Mouse (Mus musculus): ENCODE results near the gene Trim33. TPM values are rescaled to one million over a fixed set of nuclear protein-coding genes. Genes with fewer than 3 reads are reported as not detected.

Gene Trim33
- 40.1 and 41.1 TPM in 2 replicates for polyA plus RNA-seq (2016; fragmentation: Nextera tagmentation; extraction: Ambion mirVana)

- H3K27ac ChIP-seq = peak within 1 kb of the TSS; percentile 95
- H3K9me3 ChIP-seq = no peaks in the 10 kb centered on the region
- peak within 1 kb of the TSS; percentile 99 for H3K9ac ChIP-seq
- peaks cover 15% of the 10 kb centered on the region for H3K4me1 ChIP-seq
- under 1% methylated on average over 119 of the region's 136 CpGs for WGBS
- peak; percentile 89 for ATAC-seq (ENCODE audit: low FRiP score, low read depth)
- peak within 1 kb of the TSS; percentile 99 for H3K4me3 ChIP-seq
- H3K36me3 ChIP-seq = peaks cover 7% of the 10 kb centered on the region; the same call in 1 of the 2 replicates
- peak within 1 kb of the TSS; percentile 92 for H3K4me2 ChIP-seq (replicated peaks)
- no peaks in the 10 kb centered on the region for H3K27me3 ChIP-seq (replicated peaks)
Measured at GRCm38 (mm10) chr3:103279182-103280149, at the start of gene Trim33. TSS of gene Trim33 (plus strand) at chr3:103279293.

- Histone ChIP-seq H3K4me2 (replicated peaks) (no peak overlapping the region), H3K9ac (no peak overlapping the region), H3K36me3 (no peaks in the 10 kb centered on the region), H3K4me3 (no peak overlapping the region), H3K27me3 (replicated peaks) (no peaks in the 10 kb centered on the region), H3K9me3 (no peaks in the 10 kb centered on the region), H3K27ac (no peak overlapping the region), H3K4me1 (no peaks in the 10 kb centered on the region)
- no peak for ATAC-seq (ENCODE audit: low FRiP score, low read depth)
- WGBS = 73% methylated on average over 4 of the region's 4 CpGs
Measured at GRCm38 (mm10) chr3:103232398-103232797, 46.7 kb upstream of the Trim33 start.

GRCm38 (mm10) chr3:103241524-103241923 is 37.6 kb upstream of the Trim33 start:
- Histone ChIP-seq H3K27ac (no peak overlapping the region), H3K4me2 (replicated peaks) (no peak overlapping the region), H3K27me3 (replicated peaks) (no peaks in the 10 kb centered on the region), H3K4me1 (no peaks in the 10 kb centered on the region), H3K36me3 (no peaks in the 10 kb centered on the region), H3K9me3 (no peaks in the 10 kb centered on the region), H3K9ac (no peak overlapping the region), H3K4me3 (no peak overlapping the region)
- 86% methylated on average over 2 of the region's 2 CpGs for WGBS
- no peak for ATAC-seq (ENCODE audit: low FRiP score, low read depth)

- WGBS = 93% methylated on average over 3 of the region's 3 CpGs
- Histone ChIP-seq H3K9me3 (no peaks in the 10 kb centered on the region), H3K4me1 (no peaks in the 10 kb centered on the region), H3K4me2 (replicated peaks) (no peak overlapping the region), H3K36me3 (no peaks in the 10 kb centered on the region), H3K9ac (no peak overlapping the region), H3K27ac (no peak overlapping the region), H3K27me3 (replicated peaks) (no peaks in the 10 kb centered on the region), H3K4me3 (no peak overlapping the region)
- no peak for ATAC-seq (ENCODE audit: low FRiP score, low read depth)
Measured at GRCm38 (mm10) chr3:103242156-103242555, 36.9 kb upstream of the Trim33 start.

GRCm38 (mm10) chr3:103243491-103243890 is 35.6 kb upstream of the Trim33 start:
- 85% methylated on average over 2 of the region's 2 CpGs for WGBS
- Histone ChIP-seq H3K4me2 (replicated peaks) (no peak overlapping the region), H3K9me3 (no peaks in the 10 kb centered on the region), H3K9ac (no peak overlapping the region), H3K36me3 (no peaks in the 10 kb centered on the region), H3K27me3 (replicated peaks) (no peaks in the 10 kb centered on the region), H3K4me3 (no peak overlapping the region), H3K27ac (no peak overlapping the region), H3K4me1 (no peaks in the 10 kb centered on the region)
- ATAC-seq (ENCODE audit: low FRiP score, low read depth) = no peak

DNA sequence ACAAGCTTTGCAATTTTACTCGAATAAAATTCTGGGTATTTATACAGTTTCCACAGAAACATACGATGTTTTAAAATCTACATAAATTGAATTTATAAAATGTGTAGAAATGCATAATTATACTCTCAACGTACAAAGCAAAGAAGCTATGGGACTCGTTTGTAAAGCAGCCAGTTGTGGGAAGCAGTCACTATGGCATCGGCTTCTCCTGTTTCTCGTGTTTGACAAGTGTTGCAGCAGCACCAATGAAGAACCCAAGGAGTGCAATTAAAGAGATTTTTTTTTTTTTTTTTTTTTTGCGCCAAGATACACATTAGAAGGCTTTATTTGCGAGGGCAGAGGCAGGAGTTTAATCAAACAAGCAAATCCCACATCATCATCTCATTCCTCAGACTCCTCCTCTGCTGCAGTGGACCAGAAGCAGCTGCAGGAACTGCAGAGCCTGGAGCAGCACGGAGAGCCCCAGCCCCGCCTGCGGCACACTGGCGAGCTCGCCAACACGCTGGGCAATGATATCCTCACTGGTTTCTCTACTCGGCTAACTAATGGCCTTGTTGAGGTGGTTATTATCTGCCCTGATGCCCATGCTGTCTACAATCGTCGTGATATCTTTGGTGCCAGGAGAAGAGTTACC is 32.3 kb upstream of the Trim33 start:
- H3K9me3 ChIP-seq = no peaks in the 10 kb centered on the region
- ATAC-seq (ENCODE audit: low FRiP score, low read depth) = no peak
- H3K4me3 ChIP-seq = no peak overlapping the region
- H3K9ac ChIP-seq = no peak overlapping the region
- WGBS = 87% methylated on average over 17 of the region's 17 CpGs
- no peak overlapping the region for H3K27ac ChIP-seq
- H3K27me3 ChIP-seq (replicated peaks) = no peaks in the 10 kb centered on the region
- H3K36me3 ChIP-seq = no peaks in the 10 kb centered on the region
- no peaks in the 10 kb centered on the region for H3K4me1 ChIP-seq
- no peak overlapping the region for H3K4me2 ChIP-seq (replicated peaks)

- 74% methylated on average over 10 of the region's 10 CpGs for WGBS
- Histone ChIP-seq H3K4me3 (no peak overlapping the region), H3K4me1 (no peaks in the 10 kb centered on the region), H3K9me3 (no peaks in the 10 kb centered on the region), H3K4me2 (replicated peaks) (no peak overlapping the region), H3K27ac (no peak overlapping the region), H3K36me3 (no peaks in the 10 kb centered on the region), H3K27me3 (replicated peaks) (no peaks in the 10 kb centered on the region), H3K9ac (no peak overlapping the region)
- ATAC-seq (ENCODE audit: low FRiP score, low read depth) = no peak
Measured at GRCm38 (mm10) chr3:103256089-103256819, 22.8 kb upstream of the Trim33 start.

- Histone ChIP-seq H3K4me2 (replicated peaks) (no peak overlapping the region), H3K27ac (no peak overlapping the region), H3K36me3 (no peaks in the 10 kb centered on the region), H3K4me1 (no peaks in the 10 kb centered on the region), H3K9ac (no peak overlapping the region), H3K27me3 (replicated peaks) (no peaks in the 10 kb centered on the region), H3K4me3 (no peak overlapping the region), H3K9me3 (no peaks in the 10 kb centered on the region)
- 90% methylated on average over 12 of the region's 12 CpGs for WGBS
- no peak for ATAC-seq (ENCODE audit: low FRiP score, low read depth)
Measured at GRCm38 (mm10) chr3:103262802-103263417, 16.2 kb upstream of the Trim33 start.

DNA sequence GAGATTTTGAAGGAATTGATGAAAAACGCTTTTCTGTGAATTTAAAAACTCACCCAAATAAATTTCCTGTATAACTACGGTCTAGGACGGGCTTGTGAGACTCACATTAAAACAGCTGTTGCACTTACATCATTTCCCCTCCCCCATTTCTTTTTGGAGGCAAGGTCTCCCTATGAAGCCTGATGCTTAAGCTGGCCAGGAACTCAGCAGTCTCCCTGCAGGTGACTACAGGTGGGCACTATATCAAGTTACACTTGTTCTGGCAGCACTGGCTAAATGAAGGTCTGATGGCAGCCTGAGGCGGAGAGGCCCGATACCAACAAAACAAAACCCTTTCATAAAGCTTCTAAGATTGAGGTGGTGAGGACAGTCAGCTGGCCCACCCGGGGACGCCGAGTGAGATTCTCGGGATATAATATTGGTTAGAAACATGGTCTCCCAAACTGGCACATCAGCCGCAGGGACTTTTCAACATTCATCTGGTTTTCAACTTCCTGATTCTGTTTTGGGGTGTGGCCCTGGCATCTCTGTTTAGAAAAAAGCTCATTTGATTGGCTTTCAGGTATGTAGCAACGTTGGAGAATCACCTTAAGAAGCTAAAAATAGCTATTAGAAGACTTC is 422 bp upstream of the Trim33 start:
- WGBS = 14% methylated on average over 11 of the region's 11 CpGs
- no peaks in the 10 kb centered on the region for H3K9me3 ChIP-seq
- peak overlapping the region; percentile 99 for H3K4me3 ChIP-seq
- H3K4me2 ChIP-seq (replicated peaks) = peak overlapping the region; percentile 92
- no peak overlapping the region for H3K27ac ChIP-seq
- no peak for ATAC-seq (ENCODE audit: low FRiP score, low read depth)
- H3K9ac ChIP-seq = peak overlapping the region; percentile 99
- no peaks in the 10 kb centered on the region for H3K27me3 ChIP-seq (replicated peaks)
- H3K4me1 ChIP-seq = peaks cover 15% of the 10 kb centered on the region
- peaks cover 7% of the 10 kb centered on the region; the same call in 1 of the 2 replicates for H3K36me3 ChIP-seq

DNA sequence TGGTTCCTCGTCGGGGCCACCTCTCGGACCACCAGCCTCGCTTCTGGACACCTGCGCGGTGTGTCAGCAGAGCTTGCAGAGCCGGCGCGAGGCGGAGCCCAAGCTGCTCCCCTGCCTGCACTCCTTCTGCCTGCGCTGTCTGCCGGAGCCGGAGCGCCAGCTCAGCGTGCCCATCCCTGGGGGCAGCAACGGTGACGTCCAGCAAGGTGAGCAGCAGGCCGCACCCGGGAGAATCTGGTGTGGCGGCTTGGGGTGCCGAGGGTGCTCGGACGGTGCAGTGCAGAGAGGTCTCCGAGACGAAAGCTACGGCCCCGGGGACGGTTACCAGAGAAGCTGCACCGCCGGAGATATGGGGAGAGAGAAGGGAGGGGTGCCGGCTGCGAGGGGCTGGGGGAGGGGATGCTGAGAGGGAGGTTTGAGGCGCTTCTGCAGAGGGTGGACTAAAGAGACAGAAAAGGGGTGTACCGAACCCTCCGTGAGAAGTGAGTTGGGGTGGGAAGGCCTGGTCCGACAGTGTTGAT is 1.2 kb downstream of the Trim33 start:
- Histone ChIP-seq H3K4me3 (peak overlapping the region; percentile 99), H3K4me2 (replicated peaks) (peak overlapping the region; percentile 92), H3K9ac (peak overlapping the region; percentile 99), H3K9me3 (no peaks in the 10 kb centered on the region), H3K36me3 (peaks cover 7% of the 10 kb centered on the region; the same call in 1 of the 2 replicates), H3K27ac (peak overlapping the region; percentile 95), H3K27me3 (replicated peaks) (no peaks in the 10 kb centered on the region), H3K4me1 (peaks cover 15% of the 10 kb centered on the region)
- WGBS = under 1% methylated on average over 36 of the region's 36 CpGs
- peak; percentile 73 for ATAC-seq (ENCODE audit: low FRiP score, low read depth)

DNA sequence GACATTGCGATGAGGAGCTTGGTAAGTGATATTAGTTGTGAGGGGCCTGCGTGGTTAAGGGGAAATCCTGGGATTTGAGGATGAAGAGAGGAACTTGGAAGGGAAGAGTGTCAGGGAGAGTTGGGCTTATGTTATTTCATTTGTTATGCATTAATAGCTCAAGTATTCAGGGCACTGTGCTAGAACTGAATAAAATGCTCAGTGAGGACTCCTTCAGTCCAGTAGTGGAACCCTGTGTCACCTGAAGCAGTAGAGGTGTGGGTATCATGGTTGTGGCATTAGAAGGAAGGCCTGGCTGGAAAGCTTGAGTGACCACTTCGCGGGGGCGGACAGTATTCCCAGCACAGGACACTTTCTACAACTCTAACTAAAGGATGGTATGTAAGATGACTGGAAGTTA is 1.8 kb downstream of the Trim33 start:
- H3K36me3 ChIP-seq = peaks cover 7% of the 10 kb centered on the region; the same call in 1 of the 2 replicates
- 34% methylated on average over 5 of the region's 5 CpGs for WGBS
- H3K4me3 ChIP-seq = peak overlapping the region; percentile 99
- peak overlapping the region; percentile 92 for H3K4me2 ChIP-seq (replicated peaks)
- no peak overlapping the region for H3K27ac ChIP-seq
- H3K9ac ChIP-seq = peak overlapping the region; percentile 99
- ATAC-seq (ENCODE audit: low FRiP score, low read depth) = no peak
- H3K9me3 ChIP-seq = no peaks in the 10 kb centered on the region
- peaks cover 15% of the 10 kb centered on the region for H3K4me1 ChIP-seq
- H3K27me3 ChIP-seq (replicated peaks) = no peaks in the 10 kb centered on the region
